Mouse (Mus musculus): ENCODE results near the gene Cfap46. TPM values are rescaled to one million over a fixed set of nuclear protein-coding genes. Genes with fewer than 3 reads are reported as not detected.

Gene Cfap46
- polyA plus RNA-seq, 1 experiment from 2014 or later = 1.7 TPM

DNA sequence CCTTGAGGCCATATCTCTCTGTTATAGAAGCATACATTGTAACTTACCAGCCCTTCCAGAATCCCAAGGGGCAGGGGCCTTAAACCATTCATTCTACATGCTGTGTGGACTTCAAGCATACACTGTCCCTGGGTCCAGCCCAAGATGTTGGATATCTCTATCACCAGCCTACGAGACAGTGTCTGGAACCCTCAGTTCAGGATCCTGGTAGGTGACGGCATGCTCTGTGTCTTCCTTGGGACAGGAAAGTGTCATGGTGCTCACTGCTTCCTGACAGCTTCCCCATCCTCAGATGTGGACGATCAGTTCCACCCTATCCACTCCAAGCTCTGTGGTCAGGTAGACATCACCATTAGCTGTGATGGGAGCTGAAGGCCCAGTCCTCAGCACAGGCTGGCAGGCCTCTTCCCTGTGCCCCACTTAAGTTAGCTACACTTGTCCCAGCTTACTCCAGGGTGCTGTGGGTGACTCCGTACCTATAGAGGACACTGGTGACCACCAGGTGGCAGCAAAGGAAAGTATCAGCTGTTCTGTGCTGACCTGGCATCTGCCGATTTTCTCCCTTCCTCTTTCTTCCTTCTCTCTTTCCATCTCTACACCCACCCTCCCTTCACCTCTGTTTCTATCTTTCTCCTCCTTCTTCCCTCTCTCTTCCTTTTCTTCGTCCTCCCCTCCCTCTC, 19.7 kb upstream of the Cfap46 start:
- ATAC-seq (peak; percentile 72), DNase-seq (ENCODE audit: low spot score) (peak; percentile 70)
- no peak overlapping the region for H3K4me2 ChIP-seq (replicated peaks; ENCODE audit: low read depth, low read length)

DNA sequence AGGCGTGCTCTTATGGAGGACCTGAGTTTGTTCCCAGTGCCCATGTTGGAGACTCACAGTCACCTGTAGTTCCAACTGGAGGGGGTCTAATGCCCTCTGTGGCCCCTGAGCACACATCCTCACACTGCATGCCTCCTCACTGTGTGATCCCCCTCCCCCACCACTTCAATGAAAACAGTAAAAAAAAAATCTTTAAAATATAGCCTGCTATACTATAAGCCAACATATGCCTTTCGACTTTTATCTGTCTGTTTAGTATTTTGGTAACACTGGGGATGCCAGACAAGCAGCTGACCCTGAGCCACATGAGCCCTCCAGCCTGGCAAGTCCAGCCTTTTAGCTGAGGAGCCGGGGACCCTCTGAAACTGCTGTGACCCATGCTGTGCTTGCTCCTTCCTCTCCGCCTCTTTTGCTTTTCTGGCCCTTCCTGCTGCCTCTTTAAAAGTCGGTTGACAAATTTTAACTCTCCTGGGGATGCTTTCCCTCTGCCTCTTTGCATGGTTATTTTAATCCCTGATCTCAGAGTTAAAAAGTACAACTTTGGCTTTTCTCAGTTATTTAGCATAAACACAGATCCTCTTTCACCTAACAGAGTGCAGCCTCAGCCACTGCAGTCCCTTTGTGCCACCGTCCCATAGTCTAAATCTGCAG, 18.2 kb upstream of the Cfap46 start:
- WGBS = 34% methylated on average over 6 of the region's 6 CpGs

More for the DNA sequence above, 19.7 kb upstream of the Cfap46 start:
- Histone ChIP-seq H3K9ac (replicated peaks; ENCODE audit: low read depth) (no peak overlapping the region), H3K4me3 (ENCODE audit: low read depth, low read length) (no peak overlapping the region), H3K4me1 (ENCODE audit: insufficient read depth, low read depth, low read length) (no peaks in the 10 kb centered on the region), H3K36me3 (ENCODE audit: insufficient read depth, low read length) (no peaks in the 10 kb centered on the region), H3K27me3 (replicated peaks; ENCODE audit: insufficient read depth, low read length) (no peaks in the 10 kb centered on the region), H3K9me3 (ENCODE audit: low read length) (no peaks in the 10 kb centered on the region), H3K27ac (ENCODE audit: low read length) (no peak overlapping the region)
- 25% methylated on average over 6 of the region's 6 CpGs for WGBS
- TF ChIP-seq EP300 (IDR thresholded peaks at IDR 0.05) (no peak), CTCF (IDR thresholded peaks at IDR 0.05) (peak; percentile 92)

GRCm38 (mm10) chr7:139692641-139693294, 9.2 kb upstream of the Cfap46 start:
- no peaks in the 10 kb centered on the region for H3K4me1 ChIP-seq (ENCODE audit: insufficient read depth, low read depth, low read length)
- no peak overlapping the region for H3K4me2 ChIP-seq (replicated peaks; ENCODE audit: low read depth, low read length)
- no peak for ATAC-seq
- H3K36me3 ChIP-seq (ENCODE audit: insufficient read depth, low read length) = no peaks in the 10 kb centered on the region
- no peaks in the 10 kb centered on the region for H3K9me3 ChIP-seq (ENCODE audit: low read length)
- no peak overlapping the region for H3K27ac ChIP-seq (ENCODE audit: low read length)
- H3K9ac ChIP-seq (replicated peaks; ENCODE audit: low read depth) = no peak overlapping the region
- no peaks in the 10 kb centered on the region for H3K27me3 ChIP-seq (replicated peaks; ENCODE audit: insufficient read depth, low read length)
- H3K4me3 ChIP-seq (ENCODE audit: low read depth, low read length) = no peak overlapping the region
- no peak for TF ChIP-seq CTCF (IDR thresholded peaks at IDR 0.05)
- TF ChIP-seq EP300 (IDR thresholded peaks at IDR 0.05) = no peak
- WGBS = 91% methylated on average over 4 of the region's 4 CpGs
- DNase-seq (ENCODE audit: low spot score) = no peak

More for the DNA sequence above, 18.2 kb upstream of the Cfap46 start:
- TF ChIP-seq EP300 (IDR thresholded peaks at IDR 0.05) (no peak), CTCF (IDR thresholded peaks at IDR 0.05) (no peak)
- H3K27me3 ChIP-seq (replicated peaks; ENCODE audit: insufficient read depth, low read length) = no peaks in the 10 kb centered on the region
- H3K36me3 ChIP-seq (ENCODE audit: insufficient read depth, low read length) = no peaks in the 10 kb centered on the region
- H3K4me1 ChIP-seq (ENCODE audit: insufficient read depth, low read depth, low read length) = no peaks in the 10 kb centered on the region
- H3K27ac ChIP-seq (ENCODE audit: low read length) = no peak overlapping the region
- DNase-seq (ENCODE audit: low spot score) (no peak), ATAC-seq (no peak)
- H3K9ac ChIP-seq (replicated peaks; ENCODE audit: low read depth) = no peak overlapping the region
- no peak overlapping the region for H3K4me2 ChIP-seq (replicated peaks; ENCODE audit: low read depth, low read length)
- no peak overlapping the region for H3K4me3 ChIP-seq (ENCODE audit: low read depth, low read length)
- H3K9me3 ChIP-seq (ENCODE audit: low read length) = no peaks in the 10 kb centered on the region

DNA sequence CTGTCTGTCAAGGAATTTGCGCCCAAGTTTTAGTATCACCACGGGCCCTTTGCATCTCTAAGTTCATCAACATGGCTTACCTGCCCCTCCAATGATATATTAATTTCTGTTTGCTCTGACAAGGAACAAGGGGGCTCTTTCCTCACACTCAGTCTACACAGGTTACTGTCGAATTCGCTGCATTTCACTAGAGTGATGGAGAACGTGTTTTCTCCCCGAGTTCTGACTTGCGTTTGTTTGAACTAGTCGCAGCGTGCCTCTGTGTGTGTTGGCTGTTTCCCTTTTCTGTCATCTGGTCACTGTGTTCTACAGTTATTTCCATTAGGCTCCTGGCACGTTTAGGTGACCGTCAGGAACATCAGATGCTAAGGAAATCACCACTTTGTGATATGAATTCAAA, 8.6 kb upstream of the Cfap46 start:
- DNase-seq (ENCODE audit: low spot score) (no peak), ATAC-seq (no peak)
- Histone ChIP-seq H3K9me3 (ENCODE audit: low read length) (no peaks in the 10 kb centered on the region), H3K27me3 (replicated peaks; ENCODE audit: insufficient read depth, low read length) (no peaks in the 10 kb centered on the region), H3K4me2 (replicated peaks; ENCODE audit: low read depth, low read length) (no peak overlapping the region), H3K27ac (ENCODE audit: low read length) (no peak overlapping the region), H3K9ac (replicated peaks; ENCODE audit: low read depth) (no peak overlapping the region), H3K4me1 (ENCODE audit: insufficient read depth, low read depth, low read length) (no peaks in the 10 kb centered on the region), H3K4me3 (ENCODE audit: low read depth, low read length) (no peak overlapping the region), H3K36me3 (ENCODE audit: insufficient read depth, low read length) (no peaks in the 10 kb centered on the region)
- WGBS = 65% methylated on average over 11 of the region's 11 CpGs
- no peak for TF ChIP-seq EP300 (IDR thresholded peaks at IDR 0.05)
- no peak for TF ChIP-seq CTCF (IDR thresholded peaks at IDR 0.05)

DNA sequence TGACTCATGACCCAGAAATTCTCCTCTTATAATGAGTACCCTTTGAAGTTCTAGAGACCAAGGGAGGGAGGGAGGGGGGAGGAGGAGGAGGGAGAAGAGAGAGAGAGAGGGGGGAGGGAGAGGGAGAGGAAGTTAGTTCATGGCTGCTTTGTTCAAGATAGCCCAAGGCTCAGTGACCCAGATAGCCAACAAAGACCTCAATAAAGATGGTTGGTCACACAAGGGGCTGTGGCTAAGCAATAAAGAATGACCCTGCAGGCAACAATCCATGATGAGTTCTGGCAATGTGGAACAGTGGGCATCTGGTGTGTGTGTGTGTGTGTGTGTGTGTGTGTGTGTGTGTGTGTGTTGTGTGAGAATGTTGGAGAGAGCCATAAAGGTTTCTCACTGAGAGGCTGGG, 1.7 kb upstream of the Cfap46 start:
- no peak for ATAC-seq
- DNase-seq (ENCODE audit: low spot score) = no peak
- Histone ChIP-seq H3K27me3 (replicated peaks; ENCODE audit: insufficient read depth, low read length) (no peaks in the 10 kb centered on the region), H3K4me1 (ENCODE audit: insufficient read depth, low read depth, low read length) (peaks cover 5% of the 10 kb centered on the region; the same call in 1 of the 2 replicates), H3K9me3 (ENCODE audit: low read length) (no peaks in the 10 kb centered on the region), H3K27ac (ENCODE audit: low read length) (no peak overlapping the region), H3K9ac (replicated peaks; ENCODE audit: low read depth) (no peak overlapping the region), H3K4me2 (replicated peaks; ENCODE audit: low read depth, low read length) (no peak overlapping the region), H3K36me3 (ENCODE audit: insufficient read depth, low read length) (no peaks in the 10 kb centered on the region), H3K4me3 (ENCODE audit: low read depth, low read length) (no peak overlapping the region)
- TF ChIP-seq EP300 (IDR thresholded peaks at IDR 0.05) = no peak
- no peak for TF ChIP-seq CTCF (IDR thresholded peaks at IDR 0.05)

- no peaks in the 10 kb centered on the region for H3K36me3 ChIP-seq (ENCODE audit: insufficient read depth, low read length)
- no peaks in the 10 kb centered on the region for H3K27me3 ChIP-seq (replicated peaks; ENCODE audit: insufficient read depth, low read length)
- peaks cover 5% of the 10 kb centered on the region; the same call in 1 of the 2 replicates for H3K4me1 ChIP-seq (ENCODE audit: insufficient read depth, low read depth, low read length)
- WGBS = under 1% methylated on average over 14 of the region's 14 CpGs
- TF ChIP-seq EP300 (IDR thresholded peaks at IDR 0.05) (no peak), CTCF (IDR thresholded peaks at IDR 0.05) (peak; percentile 90)
- no peak overlapping the region for H3K9ac ChIP-seq (replicated peaks; ENCODE audit: low read depth)
- peak overlapping the region; percentile 42 for H3K4me3 ChIP-seq (ENCODE audit: low read depth, low read length)
- DNase-seq (ENCODE audit: low spot score) (peak; percentile 96), ATAC-seq (peak; percentile 88)
- peak overlapping the region; percentile 73 for H3K4me2 ChIP-seq (replicated peaks; ENCODE audit: low read depth, low read length)
- no peak overlapping the region; the same call in 1 of the 2 replicates for H3K27ac ChIP-seq (ENCODE audit: low read length)
- H3K9me3 ChIP-seq (ENCODE audit: low read length) = no peaks in the 10 kb centered on the region
Observed at GRCm38 (mm10) chr7:139684553-139684929, 924 bp upstream of the Cfap46 start.

Data from lung, postnatal 0 days (tissue).